ENCODE assay signal across 9 mouse cellular contexts in the genomic region with DNA sequence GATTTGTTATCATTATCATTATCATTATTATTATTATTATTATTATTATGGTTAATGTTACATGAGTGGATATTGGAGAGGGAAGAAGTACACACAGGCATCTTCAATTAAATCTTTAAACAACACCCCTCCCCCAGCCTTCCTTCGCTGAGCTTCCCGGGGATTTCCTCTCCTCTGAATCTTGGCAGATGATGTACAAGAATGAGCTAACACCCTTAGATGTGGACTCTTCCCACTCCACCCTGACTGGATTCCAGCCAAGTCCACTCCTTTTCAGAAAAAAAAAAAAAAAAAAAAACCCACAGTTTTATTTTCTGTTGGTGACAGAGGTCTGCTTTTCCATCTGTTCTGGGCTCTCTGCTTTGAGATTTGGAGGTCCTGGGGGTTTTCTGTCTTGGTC. TPM values are rescaled to one million over a fixed set of nuclear protein-coding genes. Genes with fewer than 3 reads are reported as not detected.
DNase-seq lines count a peak whose midpoint lies in the region; ATAC-seq and TF ChIP-seq lines count a peak whose summit lies in the region.
"Had no signal": no experiment of that assay in that cellular context is flagged by ENCODE, and none has a peak within 500 bp of the region (broad histone marks: within the 10 kb centered on the region; RNA-seq: fewer than 3 reads in every experiment).

No protein-coding gene starts in this region.

- DNase-seq in limb, embryonic 14.5 days (ENCODE audit: low spot score): peak; percentile 84
- no peak for DNase-seq in limb, embryonic 10.5 days (ENCODE audit: low spot score)
- peak; percentile 77 for DNase-seq in heart, adult 8-10 months (ENCODE audit: low spot score)
- peak; percentile 81 for DNase-seq in kidney, adult 2 months
- peak; percentile 78 for DNase-seq in lung, postnatal 25 days (ENCODE audit: low spot score)
- DNase-seq in ovary, postnatal 36 days (ENCODE audit: low spot score): no peak
- no peak for DNase-seq in urinary bladder, postnatal 25 days (ENCODE audit: low spot score)
- no peak for DNase-seq in embryo, embryonic 11 days

- H3K36me3 ChIP-seq in limb, embryonic 14.5 days (ENCODE audit: control insufficient read depth, insufficient read depth, low read length): no peaks in the 10 kb centered on the region
- H3K36me3 ChIP-seq in limb, embryonic 10.5 days: no peaks in the 10 kb centered on the region
- H3K36me3 ChIP-seq in kidney, adult 2 months (ENCODE audit: control insufficient read depth, insufficient read depth, low read length): no peaks in the 10 kb centered on the region
- H3K36me3 ChIP-seq: midbrain, embryonic 12.5 days had no signal

- no peak for TF ChIP-seq CTCF in kidney, adult 2 months (conservative IDR thresholded peaks at IDR 0.05; ENCODE audit: insufficient read depth, insufficient read length, low read depth, low read length)

- no peak overlapping the region for H3K4me3 ChIP-seq in limb, embryonic 14.5 days (replicated peaks; ENCODE audit: low read length)
- no peak overlapping the region for H3K4me3 ChIP-seq in limb, embryonic 10.5 days
- H3K4me3 ChIP-seq in kidney, adult 2 months (ENCODE audit: insufficient read depth, low read depth, low read length): no peak overlapping the region
- H3K4me3 ChIP-seq: midbrain, embryonic 12.5 days had no signal

- no peaks in the 10 kb centered on the region for H3K27me3 ChIP-seq in limb, embryonic 14.5 days (ENCODE audit: control insufficient read depth, insufficient read depth, low read length)
- no peaks in the 10 kb centered on the region for H3K27me3 ChIP-seq in limb, embryonic 10.5 days (ENCODE audit: low read depth, poor library complexity, severe bottlenecking)
- no peaks in the 10 kb centered on the region for H3K27me3 ChIP-seq in kidney, adult 2 months (replicated peaks; ENCODE audit: control insufficient read depth, insufficient read depth, low read length)
- H3K27me3 ChIP-seq: midbrain, embryonic 12.5 days had no signal

- no peak overlapping the region for H3K9ac ChIP-seq in limb, embryonic 14.5 days (ENCODE audit: low read depth, low read length, severe bottlenecking)
- H3K9ac ChIP-seq: midbrain, embryonic 12.5 days had no signal

- TF ChIP-seq POLR2A in limb, embryonic 14.5 days (IDR thresholded peaks at IDR 0.05; ENCODE audit: borderline replicate concordance, extremely low read depth, insufficient read depth, insufficient read length): no peak
- no peak for TF ChIP-seq POLR2A in kidney, adult 2 months (IDR thresholded peaks at IDR 0.05; ENCODE audit: low read depth, low read length)

- WGBS in limb, embryonic 14.5 days: 47% methylated on average over 2 of the region's 2 CpGs
- 71% methylated on average over 2 of the region's 2 CpGs for WGBS in limb, embryonic 10.5 days
- WGBS in kidney, adult 2 months: 17% methylated on average over 2 of the region's 2 CpGs

- H3K9me3 ChIP-seq in limb, embryonic 14.5 days (ENCODE audit: control insufficient read depth, low read length): no peaks in the 10 kb centered on the region
- H3K9me3 ChIP-seq in limb, embryonic 10.5 days (replicated peaks): no peaks in the 10 kb centered on the region
- H3K9me3 ChIP-seq: midbrain, embryonic 12.5 days had no signal

- no peak overlapping the region for H3K4me2 ChIP-seq in limb, embryonic 14.5 days (replicated peaks; ENCODE audit: low read depth, low read length, severe bottlenecking)
- H3K4me2 ChIP-seq: midbrain, embryonic 12.5 days had no signal

- H3K4me1 ChIP-seq in limb, embryonic 14.5 days (ENCODE audit: control insufficient read depth, insufficient read depth, low read length): no peaks in the 10 kb centered on the region
- no peaks in the 10 kb centered on the region for H3K4me1 ChIP-seq in limb, embryonic 10.5 days
- no peaks in the 10 kb centered on the region; the same call in 1 of the 2 replicates for H3K4me1 ChIP-seq in kidney, adult 2 months (ENCODE audit: control insufficient read depth, insufficient read depth, low read length)
- H3K4me1 ChIP-seq: midbrain, embryonic 12.5 days had no signal

- ATAC-seq in limb, embryonic 14.5 days (ENCODE audit: low FRiP score, low read depth): peak; percentile 82

- no peak overlapping the region for H3K27ac ChIP-seq in limb, embryonic 14.5 days (replicated peaks; ENCODE audit: low read depth, low read length)
- no peak overlapping the region for H3K27ac ChIP-seq in limb, embryonic 10.5 days
- no peak overlapping the region for H3K27ac ChIP-seq in kidney, adult 2 months (ENCODE audit: insufficient read depth, low read depth, low read length)
- H3K27ac ChIP-seq: midbrain, embryonic 12.5 days had no signal

RNA-seq across cellular contexts. Expression of a gene that starts 23.8 kb away (rescaled TPM):
- polyA plus RNA-seq in limb, embryonic 14.5 days (2012; rRNA removed): 29.6 and 35.3 TPM in 2 replicates
- polyA plus RNA-seq in limb, embryonic 14.5 days (2014; fragmentation: Nextera tagmentation; extraction: Ambion mirVana): 22.8 and 27.1 TPM in 2 replicates
- polyA plus RNA-seq in limb, embryonic 10.5 days (2016; fragmentation: Nextera tagmentation; extraction: Ambion mirVana): 0.13 and 0.35 TPM in 2 replicates
- 1 to 10 TPM; 4.9 to 5.9 (median 5.4) TPM for total RNA-seq in heart, adult 8-10 months (2022)
- 4.5 and 5.2 TPM in 2 replicates for polyA plus RNA-seq in kidney, adult 2 months (2012; rRNA removed)

Comparison
In these comparisons a context has a peak if more than half of its experiments do, and no peak if none do; other contexts are left out.
1. DNase-seq: peak in limb, embryonic 14.5 days (single experiment), heart, adult 8-10 months (single experiment), kidney, adult 2 months (single experiment) and lung, postnatal 25 days (single experiment); none in limb, embryonic 10.5 days (single experiment), ovary, postnatal 36 days (single experiment), urinary bladder, postnatal 25 days (single experiment) and embryo, embryonic 11 days (single experiment).